Mouse (Mus musculus) G1E-ER4 (cell line): ENCODE results near the gene Blm. TPM values are rescaled to one million over a fixed set of nuclear protein-coding genes. Genes with fewer than 3 reads are reported as not detected.

Experiments
- GATA1 ChIP-seq: IDR thresholded peaks from one replicate; pipeline ENCODE4 v1.8.0; 2012; ENCODE audit warnings: low read length, inconsistent platforms
- polyA plus RNA-seq: library from polyadenylated mRNA; stranded (reverse); fragments of >175 nt; gene quantifications from 2 replicates; pipeline ENCODE4 v1.2.3, GENCODE M21; 2012

Blm gene
- polyA plus RNA-seq, 1 experiment = 215 TPM

- TF ChIP-seq GATA1 = no peak
Measured at GRCm38 (mm10) chr7:80439032-80439760, 95.7 kb downstream of the Blm start.

GRCm38 (mm10) chr7:80436571-80436970 lies 98.3 kb downstream of the Blm start:
- TF ChIP-seq GATA1 = no peak

DNA sequence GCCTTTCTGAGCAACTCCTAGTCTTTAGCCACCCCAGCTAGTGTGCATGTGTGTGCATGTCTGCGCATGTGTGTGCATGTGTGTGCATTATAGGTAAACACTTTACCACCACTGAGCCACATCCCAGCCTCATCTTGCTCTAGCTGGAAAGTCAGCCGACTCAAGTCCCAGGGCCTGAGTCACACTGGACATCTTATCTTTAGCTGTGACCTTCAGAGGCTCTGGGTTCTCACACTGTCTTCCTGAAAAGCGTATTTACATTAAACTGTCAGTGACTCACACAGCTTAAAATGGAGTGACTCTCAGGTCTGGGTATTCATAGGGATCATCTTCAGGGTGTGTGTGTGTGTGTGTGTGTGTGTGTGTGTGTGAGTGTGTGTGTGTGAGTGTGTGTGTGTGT lies 99.3 kb downstream of the Blm start:
- no peak for TF ChIP-seq GATA1

DNA sequence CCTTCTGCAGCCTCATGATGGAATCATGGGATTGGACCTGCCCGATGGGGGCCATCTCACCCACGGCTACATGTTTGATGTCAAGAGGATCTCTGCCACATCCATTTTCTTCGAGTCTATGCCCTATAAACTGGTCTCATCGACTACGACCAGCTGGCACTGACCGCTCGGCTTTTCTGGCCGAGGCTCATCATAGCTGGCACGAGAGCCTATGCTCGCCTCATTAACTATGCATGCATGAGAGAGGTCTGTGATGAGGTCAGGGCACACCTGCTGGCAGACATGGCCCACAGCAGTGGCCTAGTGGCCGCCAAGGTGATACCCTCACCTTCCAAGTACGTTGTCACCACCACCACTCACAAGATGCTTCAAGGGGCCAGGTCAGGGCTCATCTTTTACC lies 105.3 kb downstream of the Blm start:
- no peak for TF ChIP-seq GATA1

- no peak for TF ChIP-seq GATA1
Measured at GRCm38 (mm10) chr7:80427730-80428129, 107.2 kb downstream of the Blm start.

DNA sequence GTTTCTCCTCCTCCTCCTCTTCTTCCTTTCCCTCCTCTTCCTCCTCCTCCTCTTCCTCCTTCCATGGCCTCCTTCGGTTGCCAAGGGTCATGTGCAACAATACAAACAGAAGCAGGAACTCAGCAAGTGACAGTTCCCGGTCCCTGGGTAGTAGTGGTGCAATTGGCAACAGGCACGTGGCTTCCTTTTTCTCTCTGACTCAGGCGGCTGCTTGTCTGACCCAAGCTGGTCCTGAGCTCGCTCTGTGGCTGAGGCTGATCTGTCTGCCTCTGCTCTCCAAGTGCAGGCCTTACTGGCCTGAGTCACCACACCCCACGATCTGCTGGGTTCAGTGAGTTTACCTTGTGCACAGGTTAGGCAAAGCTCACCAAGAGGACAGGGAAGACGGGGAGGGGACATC lies 108.6 kb downstream of the Blm start:
- TF ChIP-seq GATA1 = no peak

- TF ChIP-seq GATA1 = no peak
Measured at GRCm38 (mm10) chr7:80424722-80425121, 110.2 kb downstream of the Blm start.

DNA sequence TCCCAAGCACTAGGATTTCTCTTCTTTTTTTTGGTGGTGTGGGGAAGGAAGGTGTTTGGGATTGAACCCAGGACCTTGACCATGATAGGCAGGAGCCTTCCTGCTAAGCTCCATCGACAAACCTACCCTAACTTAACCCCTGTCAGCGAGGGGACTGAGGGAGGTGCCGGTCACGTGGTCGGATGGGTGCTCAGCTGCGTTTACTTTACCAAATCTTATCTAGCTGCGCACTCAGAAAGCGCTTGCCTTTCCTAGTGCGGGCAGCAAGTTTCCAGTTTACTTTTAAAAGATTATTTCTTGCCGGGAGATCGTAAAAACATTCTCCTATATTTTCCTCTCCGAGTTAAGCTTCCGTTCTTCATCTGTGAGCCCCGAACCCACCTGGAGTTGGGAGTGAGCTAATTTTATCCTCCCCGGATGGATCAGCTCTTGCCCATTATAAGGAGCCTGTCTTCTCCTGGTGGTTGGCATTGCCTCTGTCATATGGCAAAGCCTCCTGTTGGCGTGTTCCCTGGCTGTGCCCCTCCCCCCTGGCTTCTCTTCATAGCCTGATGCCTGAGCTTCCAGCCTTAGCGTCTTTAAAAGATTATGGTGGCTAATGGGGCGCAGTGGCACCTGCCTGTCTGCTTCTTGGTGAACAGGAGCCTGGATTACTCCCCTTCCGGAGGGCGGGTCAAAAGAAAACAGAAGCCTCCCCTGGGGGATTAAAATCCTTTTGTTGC lies 112.0 kb downstream of the Blm start:
- TF ChIP-seq GATA1 = no peak

DNA sequence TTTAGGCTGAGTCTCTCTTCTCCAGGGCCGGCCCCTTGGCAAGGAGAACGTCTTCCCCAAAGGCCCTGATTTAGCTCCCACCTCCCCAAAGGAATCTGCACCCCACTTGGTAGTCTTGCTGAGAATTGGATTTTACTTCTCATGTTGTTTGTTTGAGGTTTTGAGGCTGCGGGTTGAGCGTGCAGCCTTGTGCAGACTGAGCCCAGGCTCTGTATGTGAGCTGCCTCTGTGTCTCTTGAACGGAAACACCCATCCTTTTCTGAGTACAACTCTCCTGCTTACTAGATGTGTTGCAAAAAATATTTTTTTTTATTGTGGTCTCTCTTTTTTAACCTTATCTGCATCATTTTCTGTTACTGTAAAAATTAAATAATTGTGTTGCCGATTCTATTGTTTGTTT lies 113.3 kb downstream of the Blm start:
- no peak for TF ChIP-seq GATA1

DNA sequence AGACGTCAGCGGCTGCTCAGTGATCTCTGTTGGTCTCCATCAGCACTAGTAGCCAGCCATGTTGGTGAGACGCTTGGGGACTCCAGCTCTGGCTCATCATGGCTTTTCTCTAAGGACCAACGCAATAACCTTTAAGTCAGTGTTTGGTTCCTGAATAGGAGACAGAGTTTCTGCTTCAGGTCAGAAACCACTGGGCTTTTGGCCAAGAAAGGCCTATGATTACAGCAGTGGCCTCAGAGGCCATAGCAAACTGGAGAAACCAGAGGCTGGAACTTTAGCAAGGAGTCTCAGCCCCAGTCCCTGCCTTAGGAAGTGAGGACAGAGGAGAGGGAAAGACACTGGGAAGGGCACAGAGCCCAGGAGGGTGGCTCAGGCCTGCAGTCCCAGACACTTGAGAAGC lies 114.3 kb downstream of the Blm start:
- no peak for TF ChIP-seq GATA1

- no peak for TF ChIP-seq GATA1
Measured at GRCm38 (mm10) chr7:80419278-80419677, 115.6 kb downstream of the Blm start.

DNA sequence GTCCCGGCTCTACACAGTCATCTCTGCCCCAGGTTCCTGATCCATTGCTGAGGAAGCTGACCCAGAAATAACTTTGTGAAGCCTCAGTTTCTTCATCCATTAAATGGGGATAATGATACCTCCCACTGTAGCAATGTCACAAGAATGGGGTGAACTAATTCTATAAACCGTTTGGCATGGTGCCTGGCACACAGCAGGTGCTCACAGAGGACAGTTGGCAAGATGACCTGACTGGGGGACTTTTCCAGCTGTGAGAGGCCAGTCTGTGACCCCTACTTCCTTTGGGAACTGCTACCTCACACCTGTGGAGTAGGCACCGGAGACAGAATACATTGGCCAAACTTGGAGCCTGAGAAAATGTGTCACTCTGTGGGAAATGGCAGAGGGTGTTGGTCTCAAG lies 116.9 kb downstream of the Blm start:
- no peak for TF ChIP-seq GATA1

DNA sequence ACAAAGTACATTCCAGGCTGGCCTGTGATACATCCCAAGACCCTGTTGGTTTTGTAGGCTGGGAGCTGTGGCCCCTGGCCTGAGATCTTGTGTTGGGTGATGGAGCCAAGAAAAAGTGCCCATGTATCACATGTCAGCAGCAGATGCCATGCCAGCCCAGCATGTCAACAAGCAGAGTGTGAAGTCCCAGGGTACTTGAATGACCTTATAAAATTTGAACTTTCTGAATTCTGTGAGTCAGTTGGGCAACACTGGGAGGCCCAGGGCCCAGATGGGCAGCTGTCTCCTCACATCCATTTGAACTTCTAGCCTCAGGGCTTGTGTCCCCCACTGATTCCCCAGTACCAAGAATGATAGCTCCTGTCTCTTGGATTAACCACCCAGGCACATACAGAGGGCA lies 117.3 kb downstream of the Blm start:
- no peak for TF ChIP-seq GATA1

GRCm38 (mm10) chr7:80416969-80417368 lies 118.0 kb downstream of the Blm start:
- peak; percentile 81 for TF ChIP-seq GATA1

- TF ChIP-seq GATA1 = no peak
Measured at GRCm38 (mm10) chr7:80414303-80414855, 120.5 kb downstream of the Blm start.

- TF ChIP-seq GATA1 = no peak
Measured at GRCm38 (mm10) chr7:80413512-80414302, 121.2 kb downstream of the Blm start.
